Mouse (Mus musculus) left cerebral cortex, postnatal 36 days (tissue): ENCODE data around the gene Gpi1. TPM values are rescaled to one million over a fixed set of nuclear protein-coding genes. Genes with fewer than 3 reads are reported as not detected.

Experiments used
- DNase-seq, 2 experiments: peaks; one replicate each; pipeline ENCODE4 v3.0.0; 2021 to 2022; ENCODE audit warnings: low spot score in 2 of 2, mixed read lengths in 1 of 2
- intact Hi-C: fragments of 180-260 bp; cut with DNase I; formaldehyde crosslinking; loops from one replicate; pipeline ENCODE4 v1.15.1; 2025
- total RNA-seq, 2 experiments: library from RNA; stranded (reverse); gene quantifications; 2 replicates each; pipeline ENCODE4 v1.2.3; 2021

Gene Gpi1
- 100 to 1,000 TPM; 657 to 689 TPM for total RNA-seq

- intact Hi-C loops: no loop called here
- peak; percentile 78 to 83 for DNase-seq
Measured at GRCm38 (mm10) chr7:34230116-34230515, at the start of gene Gpi1. Gene Gpi1, minus strand, starts transcription at chr7:34230336.

DNA sequence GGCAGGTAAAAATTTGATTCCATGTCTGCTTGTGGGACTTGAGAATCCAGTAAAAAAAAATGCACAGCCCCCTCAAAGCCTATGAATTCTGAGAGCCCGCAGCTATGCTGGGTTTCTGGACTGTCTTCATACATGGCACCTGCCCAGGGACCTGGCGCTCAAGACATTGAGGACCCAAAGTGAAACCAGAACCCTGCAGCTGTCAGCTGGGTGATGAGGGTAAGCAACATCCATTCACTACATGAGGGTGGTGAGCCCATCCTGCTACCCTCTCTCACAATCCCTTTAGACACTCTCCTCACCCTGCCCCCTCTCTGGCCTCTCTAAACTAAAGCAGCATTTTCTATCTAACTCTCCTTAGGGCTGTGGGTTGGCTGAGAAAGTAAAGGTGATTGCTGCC is 47.5 kb upstream of the Gpi1 start:
- DNase-seq: no peak
- intact Hi-C loops: no loop called here

- DNase-seq: no peak
Measured at GRCm38 (mm10) chr7:34276066-34276465, 45.9 kb upstream of the Gpi1 start.

DNA sequence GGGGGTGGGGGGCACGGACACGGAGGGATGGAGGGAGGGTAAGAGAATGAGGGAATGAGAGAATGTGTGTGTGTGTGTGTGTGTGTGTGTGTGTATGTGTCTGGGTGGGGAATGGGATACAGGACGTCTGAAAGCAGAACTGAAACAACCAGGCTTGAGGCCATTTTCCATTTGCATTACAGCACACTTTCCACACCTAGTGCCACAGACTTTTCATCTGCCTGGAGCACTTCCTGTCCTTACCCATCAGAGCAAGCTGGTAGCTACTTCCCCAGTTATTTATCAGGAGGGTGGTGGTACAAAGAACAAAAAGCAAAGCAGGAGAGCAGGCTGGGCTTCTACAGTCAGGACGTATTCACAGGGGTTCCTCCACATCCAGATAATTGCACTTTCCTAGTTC is 42.3 kb upstream of the Gpi1 start:
- intact Hi-C loops: no loop called here
- DNase-seq: no peak

More at GRCm38 (mm10) chr7:34276066-34276465, 45.9 kb upstream of the Gpi1 start:
- intact Hi-C loops: no loop called here

DNA sequence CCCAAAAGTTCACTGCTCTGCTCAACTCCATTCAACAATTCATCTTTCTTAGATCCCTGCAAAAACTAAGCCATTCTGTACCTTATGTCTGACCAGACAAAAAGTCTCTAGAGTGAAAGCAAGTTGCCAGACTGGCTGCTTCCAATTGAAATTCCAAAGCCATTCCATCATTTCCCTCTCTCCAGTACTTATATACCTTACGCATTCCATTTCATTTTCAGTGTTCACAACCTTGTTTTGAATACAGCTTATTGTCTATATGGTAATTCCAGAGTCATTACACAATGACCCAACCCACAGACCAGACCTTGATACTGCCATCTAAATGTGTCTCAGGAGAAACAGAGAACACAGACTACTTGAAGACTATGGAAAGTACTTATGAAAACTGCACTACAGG is 38.3 kb upstream of the Gpi1 start:
- intact Hi-C loops: loop anchor here (5.0 kb wide), 2 partner anchors 44 to 89 kb away; partner anchors contain the start of gene 4931406P16Rik
- no peak for DNase-seq

DNA sequence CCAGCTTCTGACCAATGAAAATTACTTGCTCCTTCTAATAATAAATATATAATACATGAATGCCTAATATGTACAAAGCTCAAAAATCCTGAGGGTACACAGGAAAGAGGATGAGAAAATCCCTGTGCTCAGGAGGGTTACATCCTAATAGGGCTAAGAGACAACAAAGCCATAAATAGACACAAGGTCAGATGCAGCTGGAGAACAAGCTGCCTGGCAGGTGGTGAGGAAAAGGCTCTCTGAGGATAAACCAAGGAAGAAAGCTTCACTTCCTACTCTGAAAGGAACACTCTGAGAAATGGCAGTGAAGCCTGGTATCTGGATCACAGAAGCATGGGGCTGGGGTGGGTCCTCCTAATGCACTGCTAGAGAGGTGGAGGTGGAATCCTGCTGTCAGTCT is 36.3 kb upstream of the Gpi1 start:
- intact Hi-C loops: loop anchor here (5.0 kb wide), 2 partner anchors 46 to 91 kb away; partner anchors contain the start of gene 4931406P16Rik
- no peak for DNase-seq

DNA sequence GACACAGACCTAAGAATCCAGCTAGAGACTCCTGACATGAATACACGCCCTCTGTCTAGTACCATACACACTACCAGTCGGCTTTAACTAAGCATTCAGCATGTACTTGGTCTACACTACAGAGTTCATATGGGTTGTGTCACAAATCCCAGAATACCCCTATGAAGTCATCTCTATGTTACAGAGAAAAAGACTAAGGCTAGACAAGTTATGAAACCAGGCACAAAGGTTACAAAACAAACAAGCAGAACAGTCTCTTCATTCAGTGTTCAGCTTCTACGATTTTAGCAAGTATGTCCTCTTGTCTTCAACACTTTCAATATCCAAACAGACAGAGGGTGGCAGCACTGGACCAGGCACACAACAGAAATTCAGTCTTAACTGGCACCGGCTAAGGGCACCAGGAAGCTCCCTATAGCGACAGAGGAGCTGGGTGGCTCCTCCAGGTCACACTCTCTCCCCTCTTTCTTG is 35.8 kb upstream of the Gpi1 start:
- intact Hi-C loops: loop anchor here (5.0 kb wide), 2 partner anchors 46 to 91 kb away; partner anchors contain the start of gene 4931406P16Rik

GRCm38 (mm10) chr7:34263437-34263836 is 33.3 kb upstream of the Gpi1 start:
- no peak for DNase-seq
- intact Hi-C loops: no loop called here

More for the DNA sequence above, 35.8 kb upstream of the Gpi1 start:
- peak; percentile 44 to 63 for DNase-seq

DNA sequence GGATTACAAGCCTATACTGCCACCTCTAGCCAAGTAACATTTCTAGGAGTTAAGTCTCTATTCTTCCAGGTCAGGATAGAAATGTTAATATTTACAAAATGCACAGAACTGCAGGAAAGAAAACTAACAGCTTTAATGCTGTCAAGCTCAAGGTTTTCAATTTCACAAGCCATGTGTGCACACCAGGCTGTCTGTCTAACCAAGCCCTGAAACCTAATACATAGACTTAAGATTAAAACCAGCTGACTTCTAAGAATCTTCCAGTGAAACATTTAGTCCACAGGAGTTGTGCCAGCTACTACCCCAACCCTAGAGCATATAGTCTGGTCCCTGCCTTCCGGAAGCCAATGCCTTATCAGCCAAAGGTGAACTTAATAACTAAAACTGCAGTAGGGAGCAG is 28.3 kb upstream of the Gpi1 start:
- no peak for DNase-seq
- intact Hi-C loops: no loop called here

GRCm38 (mm10) chr7:34257279-34257678 is 27.1 kb upstream of the Gpi1 start:
- intact Hi-C loops: no loop called here
- DNase-seq: no peak

DNA sequence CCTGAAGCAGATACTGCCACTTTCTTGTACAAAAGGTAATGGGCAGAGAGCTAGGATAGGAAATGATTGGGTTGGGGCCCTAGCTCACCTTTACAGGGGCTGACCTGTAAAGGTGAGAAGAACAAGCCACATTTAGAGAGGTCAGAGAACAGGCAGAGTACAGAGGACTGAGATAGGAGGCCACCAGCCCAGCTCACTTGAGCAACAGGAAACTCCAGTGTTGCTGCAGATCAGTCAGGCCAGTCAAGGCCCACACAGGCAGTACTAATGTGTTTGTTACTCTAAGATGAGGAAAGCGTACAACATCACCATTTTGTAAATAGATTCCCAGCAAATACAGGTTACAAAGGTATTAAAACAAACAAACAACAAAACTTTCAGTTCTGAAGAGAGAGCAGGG is 25.8 kb upstream of the Gpi1 start:
- intact Hi-C loops: no loop called here
- no peak for DNase-seq

GRCm38 (mm10) chr7:34255137-34255536 is 25.0 kb upstream of the Gpi1 start:
- no peak for DNase-seq
- intact Hi-C loops: no loop called here

DNA sequence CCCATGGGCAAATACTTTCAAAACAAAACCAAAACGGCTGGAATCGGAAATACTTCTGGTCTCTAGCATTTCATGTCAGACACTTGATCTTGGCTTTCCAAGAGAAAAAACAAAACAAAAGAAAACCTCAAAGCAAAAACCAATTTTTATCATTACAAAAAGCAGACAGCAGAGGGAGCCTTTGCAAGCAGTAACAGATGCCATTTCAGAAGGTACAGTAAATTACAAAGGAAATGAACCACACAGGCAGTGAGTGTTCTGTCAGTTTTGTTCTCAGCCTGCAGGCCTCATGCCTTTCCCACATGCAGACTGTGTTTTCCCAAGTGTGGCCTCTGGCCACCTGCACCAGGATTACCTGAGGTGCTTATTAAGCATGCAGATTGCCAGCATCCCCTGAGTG is 21.9 kb upstream of the Gpi1 start:
- DNase-seq: no peak
- intact Hi-C loops: loop anchor here (5.0 kb wide), 1 partner anchor 105 kb away; no protein-coding TSS in a partner anchor

DNA sequence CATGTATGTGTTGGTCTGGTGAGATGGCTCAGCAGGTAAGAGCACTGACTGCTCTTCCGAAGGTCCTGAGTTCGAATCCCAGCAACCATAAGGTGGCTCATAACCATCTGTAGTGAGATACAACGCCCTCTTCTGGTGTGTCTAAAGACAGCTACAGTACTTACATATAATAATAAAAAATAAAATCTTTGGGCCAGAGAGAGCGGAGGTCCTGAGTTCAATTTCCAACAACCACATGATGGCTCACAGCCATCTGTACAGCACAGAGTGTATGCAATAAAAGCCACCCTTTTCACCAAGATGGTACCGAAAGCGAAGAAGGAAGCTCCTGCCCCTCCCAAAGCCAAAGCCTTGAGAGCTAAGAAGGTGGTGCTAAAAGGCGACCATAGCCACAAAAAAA is 20.6 kb upstream of the Gpi1 start, which contains the start of gene Gm6096:
Gene Gm6096, plus strand, starts transcription at position 301 of the 400 bp plus-strand sequence.
- intact Hi-C loops: loop anchor here (5.0 kb wide), 1 partner anchor 107 kb away; no protein-coding TSS in a partner anchor
- no peak for DNase-seq

GRCm38 (mm10) chr7:34246870-34247499 is 16.8 kb upstream of the Gpi1 start:
- intact Hi-C loops: no loop called here
- DNase-seq: no peak

DNA sequence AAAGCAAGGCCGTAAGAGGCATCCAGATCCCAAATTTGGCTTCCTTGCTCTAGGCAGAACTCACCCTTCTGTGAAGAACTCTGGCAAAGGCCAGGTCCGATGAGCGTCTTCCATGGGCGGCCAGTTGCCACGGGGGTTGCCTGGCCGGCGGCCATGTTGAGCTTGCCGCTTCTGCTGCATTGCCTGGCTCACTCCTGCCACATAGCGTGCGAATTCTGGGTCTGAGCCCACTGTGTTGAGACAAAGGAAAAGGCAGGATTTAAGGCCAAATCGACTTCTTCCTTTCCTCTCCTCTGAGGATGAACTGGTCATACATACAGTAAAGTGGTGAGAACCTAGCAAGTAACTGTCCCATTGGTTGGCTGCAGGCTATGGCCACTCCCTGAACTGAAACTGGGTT is 12.0 kb upstream of the Gpi1 start:
- no peak for DNase-seq
- intact Hi-C loops: no loop called here

GRCm38 (mm10) chr7:34238086-34238485 is 8.0 kb upstream of the Gpi1 start:
- DNase-seq: no peak
- intact Hi-C loops: no loop called here

GRCm38 (mm10) chr7:34235602-34236001 is 5.5 kb upstream of the Gpi1 start:
- DNase-seq: no peak
- intact Hi-C loops: no loop called here

- intact Hi-C loops: no loop called here
Measured at GRCm38 (mm10) chr7:34234610-34235561, 4.8 kb upstream of the Gpi1 start.

GRCm38 (mm10) chr7:34233909-34234609 is 3.9 kb upstream of the Gpi1 start:
- intact Hi-C loops: no loop called here
- peak; percentile 100 for DNase-seq

More at GRCm38 (mm10) chr7:34234610-34235561, 4.8 kb upstream of the Gpi1 start:
- DNase-seq: no peak
